Mouse (Mus musculus) cerebellum, adult 2 months (tissue): ENCODE measurements around the gene Slc26a9. TPM values are rescaled to one million over a fixed set of nuclear protein-coding genes. Genes with fewer than 3 reads are reported as not detected.

Experiments
- DNase-seq, 2 experiments: peaks; one replicate each; pipeline ENCODE4 v3.0.0; 2021
- H3K27ac ChIP-seq: fragments of 200-500 bp; 2 replicates; pipeline ENCODE4 v1.5.1; 2012; ENCODE audit warnings: low read length, control low read depth, inconsistent platforms; ENCODE audit not compliant: insufficient read depth
- H3K27me3 ChIP-seq: fragments of 200-500 bp; 2 replicates; pipeline ENCODE4 v1.6.1; 2012; ENCODE audit warnings: inconsistent platforms, mild to moderate bottlenecking, low read length, moderate library complexity; ENCODE audit not compliant: control insufficient read depth, insufficient read depth
- H3K4me1 ChIP-seq: fragments of 200-500 bp; 2 replicates; pipeline ENCODE4 v1.6.1; 2011; ENCODE audit warnings: low read length; ENCODE audit not compliant: control insufficient read depth, insufficient read depth
- H3K4me3 ChIP-seq: fragments of 200-500 bp; replicated peaks from 2 replicates; pipeline ENCODE3; 2011; ENCODE audit warnings: mild to moderate bottlenecking, low read depth, low read length, control low read depth; ENCODE audit not compliant: insufficient read depth
- CTCF ChIP-seq: fragments of 200-500 bp; IDR thresholded peaks from 2 replicates; pipeline ENCODE4 v1.5.1; 2011; ENCODE audit warnings: low read depth, mild to moderate bottlenecking, control low read depth, low read length, moderate library complexity, borderline replicate concordance; ENCODE audit not compliant: insufficient read depth
- POLR2A ChIP-seq: fragments of 200-500 bp; IDR thresholded peaks from 2 replicates; pipeline ENCODE4 v1.6.1; 2011; ENCODE audit warnings: low read length, control low read depth, borderline replicate concordance; ENCODE audit not compliant: insufficient read depth
- WGBS: fragments of 180-500 bp; shearing (Covaris S2); methylation state at CpG from one replicate; pipeline ENCODE4 v1.1.7; 2018; 5-methylcytosine and 5-hydroxymethylcytosine counted together
- polyA plus RNA-seq: library from polyadenylated mRNA; depleted of rRNA; stranded (reverse); fragments of >200 nt; gene quantifications from 2 replicates; pipeline ENCODE4 v1.2.3, GENCODE M21; 2012

Gene Slc26a9
- polyA plus RNA-seq, 1 experiment = 0.05 TPM

DNA sequence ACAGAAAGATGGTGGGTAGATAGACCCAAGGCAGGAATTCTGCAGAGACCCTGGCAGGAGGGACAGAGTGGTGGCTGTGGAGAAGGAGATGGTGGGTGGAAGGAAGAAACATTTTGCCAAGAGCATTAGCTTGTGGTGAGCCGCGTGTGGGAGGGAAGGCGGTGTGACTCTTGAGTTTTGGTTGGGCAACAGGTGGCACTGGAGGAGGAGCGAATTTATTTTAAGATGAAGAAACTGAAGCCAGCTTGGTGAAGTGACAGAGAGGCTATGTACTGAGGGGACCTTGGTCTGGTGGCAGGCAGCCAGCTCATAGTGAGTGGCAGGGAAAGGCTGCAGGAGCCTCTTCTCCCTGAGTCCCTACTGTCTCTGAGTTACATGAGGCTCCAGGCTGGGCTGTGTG lies 11.1 kb downstream of the Slc26a9 start:
- no peak overlapping the region for H3K27ac ChIP-seq
- no peak for DNase-seq
- no peaks in the 10 kb centered on the region for H3K27me3 ChIP-seq
- no peak for TF ChIP-seq POLR2A
- no peak for TF ChIP-seq CTCF
- H3K4me1 ChIP-seq = peaks cover 22% of the 10 kb centered on the region
- H3K4me3 ChIP-seq = no peak overlapping the region
- WGBS = 51% methylated on average over 4 of the region's 4 CpGs

- Histone ChIP-seq H3K27me3 (no peaks in the 10 kb centered on the region), H3K4me3 (no peak overlapping the region), H3K4me1 (peaks cover 7% of the 10 kb centered on the region), H3K27ac (no peak overlapping the region)
- no peak for DNase-seq
- no peak for TF ChIP-seq POLR2A
- no peak for TF ChIP-seq CTCF
- WGBS = 67% methylated on average over 6 of the region's 6 CpGs
Observed at GRCm38 (mm10) chr1:131757211-131757610, 13.4 kb downstream of the Slc26a9 start.

DNA sequence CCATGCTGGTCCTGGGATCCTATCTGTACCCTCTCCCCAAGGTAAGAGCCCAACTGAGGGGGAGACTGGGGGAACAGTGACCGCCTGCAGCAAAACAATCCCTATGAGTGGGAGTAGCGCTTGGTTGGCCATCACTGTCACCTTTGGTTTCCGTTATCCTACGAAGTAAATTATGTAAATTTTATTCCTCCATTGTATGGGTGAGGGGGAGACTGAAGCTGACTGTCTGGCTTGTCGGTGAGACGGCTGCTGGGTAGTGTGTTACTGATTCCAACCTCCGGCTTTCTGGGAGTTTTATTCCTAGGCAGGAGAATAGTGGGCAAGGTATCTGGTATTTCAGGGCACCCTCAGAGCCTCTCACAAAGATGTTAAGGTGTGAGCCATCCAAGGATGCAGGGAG lies 15.0 kb downstream of the Slc26a9 start:
- WGBS = 77% methylated on average over 7 of the region's 7 CpGs

DNA sequence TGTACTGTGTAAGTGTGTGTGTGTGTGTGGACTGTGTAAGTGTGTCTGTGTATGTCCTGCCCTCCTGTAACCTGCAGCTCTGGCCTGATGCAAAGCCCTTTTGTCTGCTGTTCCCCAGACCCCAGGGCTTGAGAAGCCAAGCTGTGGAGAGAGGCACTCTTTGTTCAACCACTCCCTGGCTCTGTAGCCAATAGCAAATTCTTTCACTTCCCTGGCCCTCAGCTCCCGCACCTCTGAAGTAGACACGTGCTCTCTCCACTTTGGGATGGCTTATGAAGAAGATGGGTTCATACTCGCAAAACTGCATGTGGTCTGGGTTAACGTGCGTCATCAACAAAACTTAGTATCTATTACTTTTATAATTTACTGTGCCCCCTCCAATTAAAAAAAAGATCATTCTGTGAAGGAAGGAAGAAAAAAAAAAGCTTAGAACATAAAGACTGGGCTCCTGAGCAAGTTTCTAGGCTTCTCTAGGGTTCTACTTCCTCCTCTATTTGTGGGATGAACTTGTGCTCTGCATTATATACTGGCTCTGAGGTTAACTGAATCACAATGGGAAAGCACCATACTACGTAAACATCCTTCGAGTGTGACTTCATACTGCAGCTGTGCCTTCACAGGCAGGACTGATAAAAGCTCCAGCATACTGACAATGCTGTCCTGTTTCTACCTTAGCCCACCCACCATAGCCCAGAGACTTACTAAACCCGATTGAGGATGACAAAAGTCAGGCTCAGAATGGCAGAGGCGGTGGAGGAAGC lies 16.0 kb downstream of the Slc26a9 start:
- Histone ChIP-seq H3K27me3 (no peaks in the 10 kb centered on the region), H3K4me1 (no peaks in the 10 kb centered on the region; the same call in 1 of the 2 replicates), H3K4me3 (no peak overlapping the region), H3K27ac (no peak overlapping the region)
- WGBS = 73% methylated on average over 9 of the region's 9 CpGs
- TF ChIP-seq CTCF = no peak
- TF ChIP-seq POLR2A = no peak
- DNase-seq = no peak

More for the DNA sequence above, 15.0 kb downstream of the Slc26a9 start:
- Histone ChIP-seq H3K4me3 (no peak overlapping the region), H3K27ac (no peak overlapping the region), H3K4me1 (no peaks in the 10 kb centered on the region; the same call in 1 of the 2 replicates), H3K27me3 (no peaks in the 10 kb centered on the region)
- DNase-seq = no peak
- TF ChIP-seq CTCF = no peak
- TF ChIP-seq POLR2A = no peak

- WGBS = 62% methylated on average over 3 of the region's 3 CpGs
- no peak overlapping the region for H3K27ac ChIP-seq
- no peak for DNase-seq
- no peak overlapping the region for H3K4me3 ChIP-seq
- TF ChIP-seq POLR2A (no peak), CTCF (no peak)
- no peaks in the 10 kb centered on the region for H3K4me1 ChIP-seq
- H3K27me3 ChIP-seq = no peaks in the 10 kb centered on the region
Observed at GRCm38 (mm10) chr1:131760428-131760820, 16.6 kb downstream of the Slc26a9 start.

- TF ChIP-seq CTCF = no peak
- TF ChIP-seq POLR2A = no peak
- Histone ChIP-seq H3K4me3 (no peak overlapping the region), H3K27me3 (no peaks in the 10 kb centered on the region), H3K4me1 (no peaks in the 10 kb centered on the region), H3K27ac (no peak overlapping the region)
- no peak for DNase-seq
- WGBS = 92% methylated on average over 13 of the region's 13 CpGs
Observed at GRCm38 (mm10) chr1:131761079-131761831, 17.4 kb downstream of the Slc26a9 start.

DNA sequence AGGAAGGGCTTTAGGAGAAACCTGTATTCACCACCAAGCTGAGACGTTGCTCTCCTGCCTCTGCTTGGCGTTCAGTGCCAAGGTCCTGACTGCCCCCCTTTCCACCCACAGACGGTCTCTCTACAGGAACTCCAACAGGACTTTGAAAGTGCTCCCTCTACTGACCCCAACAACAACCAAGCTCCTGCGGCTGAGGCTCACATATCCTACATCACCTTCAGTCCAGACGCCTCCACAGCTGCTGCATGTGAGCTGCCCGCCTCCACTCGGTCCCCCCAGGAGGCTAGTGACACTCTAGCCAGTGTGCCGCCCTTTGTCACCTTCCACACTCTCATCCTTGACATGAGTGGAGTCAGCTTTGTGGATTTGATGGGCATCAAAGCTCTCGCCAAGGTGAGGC lies 19.9 kb downstream of the Slc26a9 start:
- Histone ChIP-seq H3K4me1 (no peaks in the 10 kb centered on the region), H3K27ac (no peak overlapping the region), H3K4me3 (no peak overlapping the region), H3K27me3 (no peaks in the 10 kb centered on the region)
- WGBS = 62% methylated on average over 9 of the region's 9 CpGs
- TF ChIP-seq POLR2A (no peak), CTCF (no peak)
- no peak for DNase-seq

DNA sequence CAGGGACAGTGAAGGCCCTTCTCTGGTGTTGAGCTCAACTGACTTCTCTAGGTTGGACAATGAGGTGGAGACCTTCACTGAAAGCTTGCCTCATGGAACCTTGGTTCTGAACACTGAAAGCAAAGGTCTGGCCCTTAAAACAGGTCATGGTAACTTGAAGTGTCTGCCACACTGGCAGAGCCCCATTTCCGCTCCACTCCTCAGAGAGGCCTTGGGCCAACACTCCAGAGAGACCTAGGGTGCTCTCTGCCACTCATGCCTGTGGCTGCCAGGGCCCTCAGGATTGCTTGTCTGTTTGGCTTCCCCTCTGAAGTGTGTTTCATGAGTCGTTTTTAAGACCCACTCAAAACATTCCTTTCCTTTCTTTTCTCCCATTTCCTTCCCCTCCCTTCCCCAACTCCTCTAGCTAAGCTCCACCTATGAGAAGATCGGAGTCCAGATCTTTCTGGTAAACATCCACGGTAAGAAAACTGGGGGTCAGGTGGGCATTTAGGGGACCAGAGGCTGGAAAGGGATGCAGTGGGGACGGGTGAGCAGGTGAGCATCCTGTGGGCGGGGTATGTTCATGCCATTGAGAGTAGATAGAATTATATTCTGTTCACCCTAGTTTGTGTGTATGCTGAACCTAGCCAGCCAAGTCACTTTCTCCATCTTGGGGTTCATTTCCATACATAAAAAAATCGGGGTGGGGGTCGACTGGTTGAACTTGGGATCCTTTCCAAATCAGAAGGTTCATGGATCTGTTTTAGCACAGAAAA lies 20.9 kb downstream of the Slc26a9 start:
- Histone ChIP-seq H3K4me3 (no peak overlapping the region), H3K4me1 (no peaks in the 10 kb centered on the region)

More for the DNA sequence above, 20.9 kb downstream of the Slc26a9 start:
- DNase-seq = no peak
- 60% methylated on average over 8 of the region's 8 CpGs for WGBS
- Histone ChIP-seq H3K27me3 (no peaks in the 10 kb centered on the region), H3K27ac (no peak overlapping the region)
- TF ChIP-seq CTCF (no peak), POLR2A (no peak)
